Mouse (Mus musculus) liver, embryonic 11.5 days (tissue): Measurements from ENCODE around the gene Otulinl. TPM values are rescaled to one million over a fixed set of nuclear protein-coding genes. Genes with fewer than 3 reads are reported as not detected.

Source experiments
- ATAC-seq: fragments of 200-750 bp; cut with Nextera tagmentation; replicated peaks from 2 replicates; pipeline ENCODE4 v1.8.0; 2017; ENCODE audit warnings: moderate number of reproducible peaks, mild to moderate bottlenecking, moderate TSS enrichment, moderate library complexity; ENCODE audit not compliant: low FRiP score
- DNase-seq: peaks from one replicate; pipeline ENCODE4 v3.0.0-alpha.2; 2017; ENCODE audit warnings: low spot score
- H3K27ac ChIP-seq: fragments of 300-500 bp; sonication (generic); 2 replicates; pipeline ENCODE4 v1.5.1; 2014; ENCODE audit warnings: mild to moderate bottlenecking, low read depth, low read length, control low read depth
- H3K27me3 ChIP-seq: fragments of 300-500 bp; sonication (generic); replicated peaks from 2 replicates; pipeline ENCODE4 v1.6.1; 2014; ENCODE audit warnings: low read length, mixed read lengths; ENCODE audit not compliant: control insufficient read depth, insufficient read depth
- H3K36me3 ChIP-seq: fragments of 300-500 bp; sonication (generic); 2 replicates; pipeline ENCODE4 v1.6.1; 2014; ENCODE audit warnings: mild to moderate bottlenecking, low read length, moderate library complexity, mixed read lengths; ENCODE audit not compliant: control insufficient read depth, insufficient read depth
- H3K4me1 ChIP-seq: fragments of 300-500 bp; sonication (generic); replicated peaks from 2 replicates; pipeline ENCODE4 v1.6.1; 2014; ENCODE audit warnings: low read length, mixed read lengths; ENCODE audit not compliant: control insufficient read depth, insufficient read depth
- H3K4me2 ChIP-seq: fragments of 300-500 bp; sonication (generic); 2 replicates; pipeline ENCODE4 v1.6.1; 2014; ENCODE audit warnings: mild to moderate bottlenecking, control low read depth, moderate library complexity
- H3K4me3 ChIP-seq: fragments of 300-500 bp; sonication (generic); 2 replicates; pipeline ENCODE4 v1.5.1; 2014; ENCODE audit warnings: low read depth, low read length, control low read depth
- H3K9ac ChIP-seq: fragments of 300-500 bp; sonication (generic); 2 replicates; pipeline ENCODE4 v1.6.1; 2014; ENCODE audit warnings: low read depth, low read length, control low read depth
- H3K9me3 ChIP-seq: fragments of 300-500 bp; sonication (generic); 2 replicates; pipeline ENCODE4 v1.6.1; 2016; ENCODE audit warnings: low read length, inconsistent platforms, mixed read lengths; ENCODE audit not compliant: control insufficient read depth
- WGBS: fragments of 180-500 bp; shearing (Covaris S2); extraction: QIAGEN DNeasy Blood & Tissue Kit; methylation state at CpG from one replicate; pipeline ENCODE4 v1.1.7; 2014; 5-methylcytosine and 5-hydroxymethylcytosine counted together
- polyA plus RNA-seq: library from polyadenylated mRNA; unstranded; fragments of >200 nt; fragmentation: Nextera tagmentation; extraction: Ambion mirVana; gene quantifications from 2 replicates; pipeline ENCODE4 v1.2.1, GENCODE M21; 2014

Otulinl gene
- polyA plus RNA-seq, 1 experiment from 2014 or later = 14.7 TPM

GRCm38 (mm10) chr15:27633941-27634900 lies 47.2 kb downstream of the Otulinl start:
- H3K4me2 ChIP-seq = no peak overlapping the region
- ATAC-seq (no peak), DNase-seq (no peak)
- WGBS = 78% methylated on average over 8 of the region's 8 CpGs
- no peaks in the 10 kb centered on the region for H3K9me3 ChIP-seq
- H3K4me3 ChIP-seq = no peak overlapping the region
- H3K27me3 ChIP-seq = no peaks in the 10 kb centered on the region
- no peaks in the 10 kb centered on the region for H3K36me3 ChIP-seq
- no peak overlapping the region for H3K27ac ChIP-seq
- peaks cover 1% of the 10 kb centered on the region for H3K4me1 ChIP-seq
- no peak overlapping the region for H3K9ac ChIP-seq

GRCm38 (mm10) chr15:27630601-27631383 lies 50.6 kb downstream of the Otulinl start, which contains the start of gene Otulin:
Gene Otulin, minus strand, starts transcription at chr15:27630693.
- H3K27me3 ChIP-seq = no peaks in the 10 kb centered on the region
- H3K4me3 ChIP-seq = peak within 1 kb of the TSS; percentile 88
- H3K9me3 ChIP-seq = no peaks in the 10 kb centered on the region
- 0 out of 2 replicates have a peak within 1 kb of the TSS, but pooled peaks have one; percentile 33 for H3K27ac ChIP-seq
- WGBS = 6% methylated on average over 56 of the region's 56 CpGs
- peaks cover 34% of the 10 kb centered on the region for H3K4me1 ChIP-seq
- H3K4me2 ChIP-seq = peak within 1 kb of the TSS; percentile 86
- DNase-seq = peak; percentile 98
- H3K9ac ChIP-seq = peak within 1 kb of the TSS; percentile 80
- peak; percentile 99 for ATAC-seq
- H3K36me3 ChIP-seq = no peaks in the 10 kb centered on the region; the same call in 1 of the 2 replicates

- peaks cover 36% of the 10 kb centered on the region for H3K4me1 ChIP-seq
- DNase-seq = no peak
- no peaks in the 10 kb centered on the region; the same call in 1 of the 2 replicates for H3K36me3 ChIP-seq
Measured at GRCm38 (mm10) chr15:27629800-27630600, 51.4 kb downstream of the Otulinl start.

GRCm38 (mm10) chr15:27629046-27629445 lies 52.3 kb downstream of the Otulinl start:
- no peak for ATAC-seq
- WGBS = 82% methylated on average over 4 of the region's 4 CpGs
- H3K4me1 ChIP-seq = peaks cover 36% of the 10 kb centered on the region
- H3K36me3 ChIP-seq = no peaks in the 10 kb centered on the region; the same call in 1 of the 2 replicates
- no peak for DNase-seq
- no peaks in the 10 kb centered on the region for H3K9me3 ChIP-seq
- no peaks in the 10 kb centered on the region for H3K27me3 ChIP-seq
- no peak overlapping the region for H3K27ac ChIP-seq
- peak overlapping the region; percentile 88 for H3K4me3 ChIP-seq
- peak overlapping the region; percentile 26 for H3K9ac ChIP-seq
- peak overlapping the region; percentile 86 for H3K4me2 ChIP-seq

More at GRCm38 (mm10) chr15:27629800-27630600, 51.4 kb downstream of the Otulinl start:
- H3K27ac ChIP-seq = 0 out of 2 replicates have a peak overlapping the region, but pooled peaks have one; percentile 33
- ATAC-seq = peak; percentile 68
- H3K4me2 ChIP-seq = peak overlapping the region; percentile 86
- no peaks in the 10 kb centered on the region for H3K9me3 ChIP-seq
- 2% methylated on average over 45 of the region's 53 CpGs for WGBS
- H3K9ac ChIP-seq = peak overlapping the region; percentile 80
- no peaks in the 10 kb centered on the region for H3K27me3 ChIP-seq
- peak overlapping the region; percentile 88 for H3K4me3 ChIP-seq

- no peak for DNase-seq
- H3K36me3 ChIP-seq = peaks cover 4% of the 10 kb centered on the region; the same call in 1 of the 2 replicates
- H3K4me1 ChIP-seq = peaks cover 36% of the 10 kb centered on the region
- 59% methylated on average over 9 of the region's 9 CpGs for WGBS
- H3K27ac ChIP-seq = no peak overlapping the region
- H3K4me3 ChIP-seq = no peak overlapping the region
- no peak for ATAC-seq
- no peaks in the 10 kb centered on the region for H3K27me3 ChIP-seq
- no peak overlapping the region for H3K9ac ChIP-seq
- no peaks in the 10 kb centered on the region for H3K9me3 ChIP-seq
- no peak overlapping the region for H3K4me2 ChIP-seq
Measured at GRCm38 (mm10) chr15:27627794-27628193, 53.6 kb downstream of the Otulinl start.

GRCm38 (mm10) chr15:27626314-27626713 lies 55.1 kb downstream of the Otulinl start:
- Histone ChIP-seq H3K4me1 (peaks cover 36% of the 10 kb centered on the region), H3K9me3 (no peaks in the 10 kb centered on the region), H3K9ac (no peak overlapping the region), H3K27me3 (no peaks in the 10 kb centered on the region), H3K4me2 (peak overlapping the region; percentile 7; the same call in 1 of the 2 replicates), H3K36me3 (peaks cover 6% of the 10 kb centered on the region; the same call in 1 of the 2 replicates), H3K4me3 (no peak overlapping the region), H3K27ac (no peak overlapping the region)
- WGBS = 85% methylated on average over 1 of the region's 1 CpGs
- ATAC-seq (no peak), DNase-seq (no peak)

- Histone ChIP-seq H3K27me3 (no peaks in the 10 kb centered on the region), H3K36me3 (peaks cover 9% of the 10 kb centered on the region; the same call in 1 of the 2 replicates), H3K4me1 (peaks cover 40% of the 10 kb centered on the region), H3K4me3 (no peak overlapping the region), H3K4me2 (peak overlapping the region; percentile 7; the same call in 1 of the 2 replicates), H3K9me3 (no peaks in the 10 kb centered on the region), H3K27ac (no peak overlapping the region), H3K9ac (no peak overlapping the region)
- WGBS = 65% methylated on average over 10 of the region's 10 CpGs
- no peak for DNase-seq
- no peak for ATAC-seq
Measured at GRCm38 (mm10) chr15:27625890-27626255, 55.5 kb downstream of the Otulinl start.
